Mouse (Mus musculus) liver, embryonic 13.5 days (tissue): ENCODE measurements around the gene Cdkal1. TPM values are rescaled to one million over a fixed set of nuclear protein-coding genes. Genes with fewer than 3 reads are reported as not detected.

Source experiments
- ATAC-seq: fragments of 200-750 bp; cut with Nextera tagmentation; 2 replicates; pipeline ENCODE4 v1.8.0; 2017; ENCODE audit warnings: low read depth, mild to moderate bottlenecking, moderate number of reproducible peaks, moderate library complexity
- DNase-seq: peaks from one replicate; pipeline ENCODE4 v3.0.0; 2022
- H3K27ac ChIP-seq: fragments of 300-500 bp; sonication (generic); 2 replicates; pipeline ENCODE4 v1.5.1; 2015; ENCODE audit warnings: moderate library complexity, mild to moderate bottlenecking, inconsistent platforms
- H3K27me3 ChIP-seq: fragments of 300-500 bp; sonication (generic); 2 replicates; pipeline ENCODE4 v1.6.1; 2015; ENCODE audit warnings: mild to moderate bottlenecking, inconsistent platforms
- H3K36me3 ChIP-seq: fragments of 300-500 bp; sonication (generic); 2 replicates; pipeline ENCODE4 v1.6.1; 2015; ENCODE audit warnings: mild to moderate bottlenecking, inconsistent platforms
- H3K4me1 ChIP-seq: fragments of 300-500 bp; sonication (generic); replicated peaks from 2 replicates; pipeline ENCODE4 v1.6.1; 2015; ENCODE audit warnings: inconsistent platforms
- H3K4me2 ChIP-seq: fragments of 300-500 bp; sonication (generic); 2 replicates; pipeline ENCODE4 v1.6.1; 2015; ENCODE audit warnings: inconsistent platforms, mild to moderate bottlenecking, moderate library complexity
- H3K4me3 ChIP-seq: fragments of 300-500 bp; sonication (generic); replicated peaks from 2 replicates; pipeline ENCODE4 v1.5.1; 2015; ENCODE audit warnings: mild to moderate bottlenecking, inconsistent platforms
- H3K9ac ChIP-seq: fragments of 300-500 bp; sonication (generic); 2 replicates; pipeline ENCODE4 v1.6.1; 2015; ENCODE audit warnings: mild to moderate bottlenecking, inconsistent platforms
- H3K9me3 ChIP-seq: fragments of 300-500 bp; sonication (generic); replicated peaks from 2 replicates; pipeline ENCODE4 v1.6.1; 2016; ENCODE audit warnings: inconsistent platforms
- WGBS: fragments of 180-500 bp; shearing (Covaris S2); methylation state at CpG from one replicate; pipeline ENCODE4 v1.1.7; 2015; ENCODE audit not compliant: insufficient replicate concordance; 5-methylcytosine and 5-hydroxymethylcytosine counted together
- polyA plus RNA-seq: library from polyadenylated mRNA; unstranded; fragments of >200 nt; fragmentation: Nextera tagmentation; extraction: Ambion mirVana; gene quantifications from 2 replicates; pipeline ENCODE4 v1.2.1, GENCODE M21; 2015

The Cdkal1 gene
- polyA plus RNA-seq, 1 experiment from 2014 or later: 10.0 TPM

DNA sequence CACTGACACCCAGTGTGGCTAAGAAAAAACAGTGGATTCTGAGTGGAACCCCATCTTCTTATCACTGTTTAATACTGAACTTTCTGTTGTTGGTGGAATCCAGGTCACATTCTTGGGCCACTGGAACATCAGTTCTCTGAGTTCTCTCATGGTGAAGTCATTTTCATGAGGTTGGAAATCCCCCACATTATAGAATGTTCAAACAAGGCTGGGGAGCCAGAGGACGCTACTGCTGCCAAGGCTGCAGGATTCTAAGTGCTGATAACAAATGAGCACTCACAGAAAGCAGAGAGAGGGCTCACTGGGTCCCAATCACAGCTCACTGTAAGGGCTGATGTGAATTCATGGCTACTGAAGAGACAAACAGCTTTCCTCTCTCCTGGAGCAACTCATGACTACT, 280.7 kb downstream of the Cdkal1 start:
- no peak overlapping the region for H3K4me3 ChIP-seq
- H3K9me3 ChIP-seq: no peaks in the 10 kb centered on the region
- WGBS: 41% methylated on average over 1 of the region's 1 CpGs
- DNase-seq (no peak), ATAC-seq (no peak)
- H3K4me2 ChIP-seq: no peak overlapping the region
- H3K36me3 ChIP-seq: no peaks in the 10 kb centered on the region
- H3K9ac ChIP-seq: no peak overlapping the region
- no peak overlapping the region for H3K27ac ChIP-seq
- no peaks in the 10 kb centered on the region for H3K4me1 ChIP-seq
- H3K27me3 ChIP-seq: no peaks in the 10 kb centered on the region

DNA sequence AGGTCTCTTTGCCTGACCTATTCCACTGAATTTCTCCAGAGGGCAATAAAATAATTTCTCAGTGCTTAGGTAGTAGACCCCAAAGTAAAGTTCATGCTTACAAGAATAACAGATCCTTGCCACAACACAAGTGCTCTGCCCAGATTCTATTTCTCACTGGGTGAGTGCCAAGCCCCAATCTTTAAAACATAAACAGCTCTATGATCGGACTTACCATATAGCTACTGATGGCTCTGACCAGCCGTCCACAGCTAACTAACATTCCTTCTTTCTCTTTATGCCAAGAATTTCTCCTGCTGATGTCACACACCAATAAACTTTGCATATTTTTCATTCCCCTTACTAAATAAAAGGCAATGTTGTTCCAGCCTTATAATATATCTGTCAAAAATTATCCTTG, 283.0 kb downstream of the Cdkal1 start:
- 69% methylated on average over 2 of the region's 2 CpGs for WGBS
- no peaks in the 10 kb centered on the region for H3K36me3 ChIP-seq

DNA sequence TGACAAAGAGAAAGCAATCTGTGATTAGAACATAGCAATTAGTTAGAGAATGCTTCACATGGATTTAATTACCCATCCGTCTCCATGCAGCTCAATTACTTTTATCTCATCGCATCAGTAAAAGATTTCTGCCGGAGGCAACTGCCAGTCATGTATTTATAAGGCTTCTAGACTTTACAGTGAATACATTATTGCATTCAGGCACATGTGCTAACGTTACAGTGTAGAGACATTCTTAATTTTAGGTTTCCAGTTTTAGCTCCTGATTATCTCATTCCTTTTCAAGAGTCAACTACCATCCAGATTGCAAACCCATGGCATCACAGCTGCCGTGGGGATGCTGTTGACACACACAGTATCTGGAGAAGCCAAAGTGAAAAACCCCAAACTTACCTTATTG, 289.8 kb downstream of the Cdkal1 start:
- H3K9ac ChIP-seq: no peak overlapping the region
- H3K4me3 ChIP-seq: no peak overlapping the region
- DNase-seq (no peak), ATAC-seq (no peak)
- WGBS: 76% methylated on average over 5 of the region's 5 CpGs
- H3K4me2 ChIP-seq: no peak overlapping the region
- no peaks in the 10 kb centered on the region for H3K36me3 ChIP-seq
- no peaks in the 10 kb centered on the region for H3K27me3 ChIP-seq
- H3K27ac ChIP-seq: no peak overlapping the region
- H3K4me1 ChIP-seq: no peaks in the 10 kb centered on the region
- no peaks in the 10 kb centered on the region for H3K9me3 ChIP-seq

More for the DNA sequence above, 283.0 kb downstream of the Cdkal1 start:
- Histone ChIP-seq H3K9ac (no peak overlapping the region), H3K27ac (no peak overlapping the region), H3K9me3 (no peaks in the 10 kb centered on the region), H3K27me3 (no peaks in the 10 kb centered on the region), H3K4me3 (no peak overlapping the region), H3K4me1 (no peaks in the 10 kb centered on the region), H3K4me2 (no peak overlapping the region)
- ATAC-seq: no peak
- no peak for DNase-seq

DNA sequence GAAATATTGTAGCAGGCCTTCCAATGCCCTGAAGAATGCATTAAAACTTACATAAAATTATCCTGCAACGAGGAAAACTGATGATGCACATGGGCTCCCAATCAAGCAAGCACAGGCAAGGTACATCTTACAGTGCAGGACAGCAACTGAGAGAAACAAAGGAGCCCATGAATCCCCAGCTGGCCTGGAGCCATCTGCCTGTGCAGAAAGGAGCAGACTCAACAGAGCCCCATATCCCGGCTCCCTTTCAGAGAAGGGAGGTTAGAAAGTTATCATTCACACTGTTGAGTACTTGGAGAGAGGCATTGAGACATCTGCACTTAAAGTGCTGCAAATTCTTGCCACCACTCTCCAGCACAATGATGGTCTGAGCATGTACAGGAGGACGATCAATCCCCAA, 296.3 kb downstream of the Cdkal1 start:
- Histone ChIP-seq H3K9ac (no peak overlapping the region), H3K27me3 (no peaks in the 10 kb centered on the region), H3K36me3 (no peaks in the 10 kb centered on the region), H3K9me3 (no peaks in the 10 kb centered on the region), H3K4me2 (no peak overlapping the region), H3K4me3 (no peak overlapping the region), H3K4me1 (no peaks in the 10 kb centered on the region), H3K27ac (no peak overlapping the region)
- ATAC-seq (no peak), DNase-seq (no peak)
- WGBS: 62% methylated on average over 3 of the region's 3 CpGs

DNA sequence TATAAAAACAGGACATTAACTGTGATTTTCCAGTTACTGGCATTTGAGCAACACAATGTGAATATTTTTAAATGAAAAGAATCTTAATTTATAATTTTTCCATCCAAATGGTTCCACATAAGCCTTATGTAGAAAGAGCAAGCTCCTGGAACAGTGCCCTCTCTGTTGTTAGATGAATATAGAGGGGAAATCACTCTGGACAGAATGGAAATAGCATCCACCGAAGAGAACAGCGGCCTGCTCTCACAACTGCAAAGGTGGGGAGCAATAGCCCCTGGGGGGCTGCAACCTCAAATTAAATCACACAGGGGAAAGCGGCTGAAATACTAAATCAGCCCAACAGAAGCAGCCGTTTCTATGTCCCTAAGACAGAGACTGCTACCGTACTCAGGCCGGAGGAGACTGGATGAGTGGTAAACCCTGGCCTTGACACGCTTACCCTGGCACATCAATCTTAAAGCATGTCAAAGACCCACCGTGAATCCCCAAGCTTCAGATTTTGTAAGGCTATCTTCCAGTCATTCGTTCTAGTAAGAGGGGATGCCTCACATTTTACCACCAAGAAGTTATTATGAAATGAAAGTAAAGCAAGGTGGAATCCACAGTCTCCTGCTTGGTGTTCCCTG, 300.2 kb downstream of the Cdkal1 start:
- H3K27ac ChIP-seq: no peak overlapping the region
- no peaks in the 10 kb centered on the region for H3K9me3 ChIP-seq
- DNase-seq (no peak), ATAC-seq (no peak)
- 78% methylated on average over 9 of the region's 9 CpGs for WGBS
- no peaks in the 10 kb centered on the region for H3K27me3 ChIP-seq
- no peak overlapping the region for H3K9ac ChIP-seq
- no peak overlapping the region for H3K4me3 ChIP-seq
- no peaks in the 10 kb centered on the region for H3K4me1 ChIP-seq
- no peaks in the 10 kb centered on the region for H3K36me3 ChIP-seq
- no peak overlapping the region for H3K4me2 ChIP-seq

DNA sequence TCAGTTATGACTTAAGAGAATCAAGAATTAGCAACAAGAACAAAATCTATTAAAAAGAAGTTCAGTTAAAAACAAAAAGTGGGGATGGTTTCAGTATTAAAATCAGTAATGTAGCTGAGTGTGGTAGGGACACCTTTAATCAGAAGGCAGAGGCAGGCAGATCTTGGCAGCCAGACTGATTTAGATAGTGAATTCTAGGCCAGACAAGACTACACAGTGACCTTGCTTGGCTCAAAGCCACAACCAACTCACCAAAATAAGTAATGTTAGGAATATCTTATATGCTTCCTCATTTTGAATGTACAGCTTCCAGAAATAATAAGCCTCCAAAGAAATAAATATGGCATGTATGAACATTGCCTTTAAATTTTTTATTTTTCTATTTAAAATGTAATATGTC, 301.7 kb downstream of the Cdkal1 start:
- Histone ChIP-seq H3K9me3 (no peaks in the 10 kb centered on the region), H3K4me1 (no peaks in the 10 kb centered on the region), H3K4me2 (no peak overlapping the region), H3K4me3 (no peak overlapping the region), H3K27me3 (no peaks in the 10 kb centered on the region), H3K36me3 (no peaks in the 10 kb centered on the region), H3K27ac (no peak overlapping the region), H3K9ac (no peak overlapping the region)
- no peak for ATAC-seq
- no peak for DNase-seq

DNA sequence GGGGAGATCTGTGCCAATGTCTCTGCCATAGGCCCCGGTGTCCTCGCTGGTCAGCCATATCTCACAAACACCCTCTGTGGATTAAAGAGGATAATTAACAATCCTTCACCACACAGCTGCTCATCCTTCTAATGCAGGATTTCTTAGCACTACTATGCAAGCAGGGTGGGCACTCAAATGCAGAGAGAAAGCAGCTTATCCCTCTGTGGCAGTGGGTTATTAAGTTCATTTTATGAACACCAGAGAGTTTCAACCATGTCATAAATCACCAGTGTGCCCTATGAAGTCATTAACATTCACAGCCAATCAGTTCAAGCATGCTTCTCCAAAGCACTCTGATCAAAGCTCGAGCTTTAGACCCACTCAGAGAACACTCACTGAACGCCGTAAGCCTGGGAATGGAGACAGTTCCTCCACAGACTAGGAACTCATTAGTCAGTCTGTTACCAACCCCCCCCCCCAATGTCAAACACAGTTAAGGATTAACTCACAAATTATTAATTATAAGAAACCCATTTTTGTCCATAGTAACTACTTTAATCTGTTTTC, 303.1 kb downstream of the Cdkal1 start:
- Histone ChIP-seq H3K4me2 (no peak overlapping the region), H3K9me3 (no peaks in the 10 kb centered on the region), H3K4me3 (no peak overlapping the region), H3K4me1 (no peaks in the 10 kb centered on the region), H3K36me3 (no peaks in the 10 kb centered on the region), H3K27ac (no peak overlapping the region), H3K9ac (no peak overlapping the region), H3K27me3 (no peaks in the 10 kb centered on the region)
- WGBS: 79% methylated on average over 5 of the region's 5 CpGs
- DNase-seq (no peak), ATAC-seq (no peak)

DNA sequence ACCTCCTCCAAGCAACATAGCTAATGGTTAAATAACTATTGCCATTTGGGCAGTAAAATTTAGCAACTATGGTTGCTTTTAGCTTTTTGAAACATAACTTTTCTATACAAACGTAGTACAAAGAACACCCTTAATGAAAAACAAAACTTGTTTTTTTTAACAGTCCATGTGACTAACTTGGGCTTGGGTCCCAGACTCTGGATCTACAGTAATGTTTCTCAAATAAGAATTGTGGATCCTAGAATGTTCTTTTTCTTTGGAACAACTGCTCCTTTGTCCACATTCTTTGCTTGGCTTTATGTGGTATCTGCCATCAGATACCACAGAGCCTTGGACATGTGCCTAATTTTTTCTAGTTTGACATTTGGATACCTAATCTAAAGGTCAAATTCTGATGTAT, 304.6 kb downstream of the Cdkal1 start:
- Histone ChIP-seq H3K9ac (no peak overlapping the region), H3K9me3 (no peaks in the 10 kb centered on the region), H3K36me3 (no peaks in the 10 kb centered on the region), H3K4me1 (no peaks in the 10 kb centered on the region), H3K4me3 (no peak overlapping the region), H3K27me3 (no peaks in the 10 kb centered on the region), H3K27ac (no peak overlapping the region), H3K4me2 (no peak overlapping the region)
- 59% methylated on average over 1 of the region's 1 CpGs for WGBS
- DNase-seq: no peak
- no peak for ATAC-seq

DNA sequence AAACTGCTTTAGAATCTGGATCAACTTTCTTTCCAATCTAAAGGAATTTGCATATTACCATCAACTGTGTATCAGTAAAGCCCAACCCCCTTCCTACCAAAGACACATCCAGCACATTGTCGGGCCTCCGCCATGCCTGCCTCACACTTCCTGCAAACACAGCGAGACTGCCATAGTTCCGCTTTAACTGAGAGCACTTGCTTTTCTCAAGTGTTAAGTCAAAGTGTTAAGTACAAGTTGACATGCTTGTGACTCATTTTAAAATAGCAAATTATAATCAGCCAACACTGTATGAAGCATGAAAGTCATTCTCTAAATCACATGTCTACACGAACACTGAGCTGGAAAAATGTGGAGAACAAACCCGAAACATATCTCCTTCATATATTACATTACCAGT, 305.3 kb downstream of the Cdkal1 start:
- 66% methylated on average over 6 of the region's 6 CpGs for WGBS
- DNase-seq: no peak
- Histone ChIP-seq H3K9me3 (no peaks in the 10 kb centered on the region), H3K27ac (no peak overlapping the region), H3K4me2 (no peak overlapping the region), H3K27me3 (no peaks in the 10 kb centered on the region), H3K4me3 (no peak overlapping the region), H3K9ac (no peak overlapping the region), H3K4me1 (no peaks in the 10 kb centered on the region), H3K36me3 (no peaks in the 10 kb centered on the region)
- ATAC-seq: no peak

DNA sequence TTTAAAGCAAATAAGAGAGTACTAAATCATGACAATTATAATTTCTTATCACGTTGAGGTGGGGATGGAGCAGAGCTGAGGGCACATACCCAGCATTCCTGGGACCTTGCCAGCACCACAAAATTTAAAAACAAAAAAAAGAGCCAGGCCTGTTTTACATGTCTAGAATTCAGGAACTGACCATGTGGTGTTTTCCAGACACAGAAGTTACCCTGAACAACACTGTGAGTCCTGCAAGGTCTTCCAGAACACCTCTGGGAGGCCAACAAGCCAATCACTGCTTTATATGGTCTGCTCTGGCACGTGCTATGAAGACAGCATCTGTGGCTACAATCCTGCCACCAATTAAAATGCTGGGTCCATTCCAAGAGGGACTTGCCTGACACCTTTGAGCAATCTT, 305.7 kb downstream of the Cdkal1 start:
- Histone ChIP-seq H3K27ac (no peak overlapping the region), H3K9ac (no peak overlapping the region), H3K9me3 (no peaks in the 10 kb centered on the region), H3K4me3 (no peak overlapping the region), H3K4me2 (no peak overlapping the region), H3K4me1 (no peaks in the 10 kb centered on the region), H3K36me3 (no peaks in the 10 kb centered on the region), H3K27me3 (no peaks in the 10 kb centered on the region)
- no peak for ATAC-seq
- WGBS: 59% methylated on average over 2 of the region's 2 CpGs
- no peak for DNase-seq

DNA sequence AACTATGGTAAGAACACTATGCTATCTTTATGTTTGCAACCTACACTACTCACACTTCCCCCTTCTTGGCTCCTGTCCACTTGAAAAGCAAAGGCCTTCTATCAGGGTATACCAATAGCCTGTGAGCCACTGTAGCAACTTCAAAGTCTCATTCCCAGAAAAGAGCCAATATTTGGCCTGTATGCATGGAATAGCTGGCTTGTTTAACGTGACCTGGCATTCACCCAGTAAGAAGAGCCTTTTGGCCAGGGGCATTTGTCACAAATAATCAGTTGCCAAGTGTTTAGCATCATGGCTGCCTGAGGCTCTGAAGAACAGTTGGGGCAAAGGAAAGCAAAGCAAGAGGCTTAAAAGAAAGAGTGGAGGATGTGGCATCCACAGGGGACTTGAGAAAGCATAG, 317.6 kb downstream of the Cdkal1 start:
- DNase-seq: no peak

DNA sequence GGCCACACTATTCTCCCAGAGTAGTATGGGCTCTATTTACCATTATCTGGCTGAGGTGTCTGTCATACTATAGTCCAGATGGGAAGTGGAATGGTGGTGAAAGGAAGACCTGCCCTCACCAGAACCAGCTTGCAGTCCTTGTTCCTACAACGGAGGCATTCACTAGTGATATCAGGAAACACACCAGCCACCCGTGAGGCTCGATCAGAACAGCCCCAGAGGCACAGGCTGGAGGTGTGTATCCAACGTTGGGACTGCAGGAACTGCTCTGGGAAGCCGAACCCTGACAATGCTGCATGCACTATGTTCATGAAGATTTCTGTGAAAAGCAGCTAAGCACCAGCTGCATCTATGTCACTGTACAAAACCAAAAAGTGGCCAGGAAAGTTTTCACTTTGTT, 321.9 kb downstream of the Cdkal1 start:
- WGBS: 53% methylated on average over 5 of the region's 5 CpGs
- no peak overlapping the region for H3K9ac ChIP-seq
- H3K27ac ChIP-seq: no peak overlapping the region
- H3K4me3 ChIP-seq: no peak overlapping the region
- H3K4me1 ChIP-seq: no peaks in the 10 kb centered on the region
- no peak overlapping the region for H3K4me2 ChIP-seq
- DNase-seq (no peak), ATAC-seq (no peak)
- no peaks in the 10 kb centered on the region for H3K9me3 ChIP-seq
- H3K27me3 ChIP-seq: no peaks in the 10 kb centered on the region
- no peaks in the 10 kb centered on the region for H3K36me3 ChIP-seq

More for the DNA sequence above, 317.6 kb downstream of the Cdkal1 start:
- H3K9me3 ChIP-seq: no peaks in the 10 kb centered on the region
- H3K4me2 ChIP-seq: no peak overlapping the region
- H3K36me3 ChIP-seq: no peaks in the 10 kb centered on the region
- H3K4me3 ChIP-seq: no peak overlapping the region
- H3K27me3 ChIP-seq: no peaks in the 10 kb centered on the region
- H3K9ac ChIP-seq: no peak overlapping the region
- no peaks in the 10 kb centered on the region for H3K4me1 ChIP-seq
- H3K27ac ChIP-seq: no peak overlapping the region
- 64% methylated on average over 1 of the region's 1 CpGs for WGBS
- no peak for ATAC-seq
